10 mouse cellular contexts compared by ENCODE assay signal in the genomic region with DNA sequence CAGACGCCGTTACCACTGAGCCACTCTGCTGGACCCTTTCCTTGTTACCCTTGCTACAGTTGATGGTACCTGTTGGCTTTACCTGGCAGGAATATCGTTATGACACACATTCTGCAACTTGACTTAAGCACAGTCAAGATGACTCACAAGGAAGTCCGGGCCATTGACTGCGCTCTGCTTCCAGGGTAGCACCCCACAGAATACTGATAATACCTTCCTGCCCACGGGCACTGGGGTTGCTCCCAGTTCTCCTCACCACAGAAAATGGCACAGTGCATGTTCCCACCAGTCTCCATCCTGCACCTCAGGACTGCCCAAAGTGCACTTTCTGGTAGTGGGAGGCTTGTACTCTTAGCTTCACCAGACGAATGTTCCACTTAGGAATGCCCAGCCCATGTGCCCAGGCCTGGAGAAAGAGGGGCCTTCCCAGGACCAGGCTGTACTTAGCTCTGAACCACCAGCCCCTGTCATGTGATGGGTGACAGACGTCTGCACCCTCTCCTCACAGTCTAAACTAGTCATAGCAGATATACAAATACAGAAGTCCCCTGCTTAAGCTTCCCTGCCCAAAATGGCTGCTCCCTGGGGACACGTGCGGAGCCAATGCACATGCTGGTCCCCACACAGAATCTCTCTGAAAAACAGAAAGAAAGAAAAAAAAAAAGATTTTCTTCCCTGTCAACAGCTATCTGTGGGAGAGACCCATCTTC. TPM values are rescaled to one million over a fixed set of nuclear protein-coding genes. Genes with fewer than 3 reads are reported as not detected.
DNase-seq lines count a peak whose midpoint lies in the region; ATAC-seq lines count a peak whose summit lies in the region.
"Had no signal": no experiment of that assay in that cellular context is flagged by ENCODE, and none has a peak within 500 bp of the region (broad histone marks: within the 10 kb centered on the region; RNA-seq: fewer than 3 reads in every experiment).

No protein-coding gene starts in this region.

- no peaks in the 10 kb centered on the region for H3K9me3 ChIP-seq in hindbrain, embryonic 10.5 days
- H3K9me3 ChIP-seq in hindbrain, embryonic 12.5 days (replicated peaks): no peaks in the 10 kb centered on the region
- no peaks in the 10 kb centered on the region for H3K9me3 ChIP-seq in lung, embryonic 16.5 days (ENCODE audit: control insufficient read depth, low read length)
- no peaks in the 10 kb centered on the region for H3K9me3 ChIP-seq in heart, embryonic 12.5 days (replicated peaks)

- no peaks in the 10 kb centered on the region for H3K27me3 ChIP-seq in hindbrain, embryonic 10.5 days (ENCODE audit: insufficient read depth, poor library complexity, severe bottlenecking)
- no peaks in the 10 kb centered on the region for H3K27me3 ChIP-seq in hindbrain, embryonic 12.5 days
- no peaks in the 10 kb centered on the region for H3K27me3 ChIP-seq in lung, embryonic 16.5 days (ENCODE audit: control insufficient read depth, insufficient read depth, low read depth, low read length)
- no peaks in the 10 kb centered on the region for H3K27me3 ChIP-seq in heart, embryonic 12.5 days (replicated peaks)

- peaks cover 75% of the 10 kb centered on the region for H3K4me1 ChIP-seq in hindbrain, embryonic 10.5 days (replicated peaks)
- peaks cover 53% of the 10 kb centered on the region for H3K4me1 ChIP-seq in hindbrain, embryonic 12.5 days
- H3K4me1 ChIP-seq in lung, embryonic 16.5 days (replicated peaks; ENCODE audit: control insufficient read depth, insufficient read depth, low read length): peaks cover 59% of the 10 kb centered on the region
- H3K4me1 ChIP-seq in heart, embryonic 12.5 days (replicated peaks): peaks cover 75% of the 10 kb centered on the region

- H3K9ac ChIP-seq in hindbrain, embryonic 12.5 days: no peak overlapping the region
- H3K9ac ChIP-seq in lung, embryonic 16.5 days (ENCODE audit: low read length): peak overlapping the region; percentile 31; the same call in 1 of the 2 replicates
- 0 out of 2 replicates have a peak overlapping the region, but pooled peaks have one; percentile 6 for H3K9ac ChIP-seq in heart, embryonic 12.5 days

- no peaks in the 10 kb centered on the region for H3K36me3 ChIP-seq in hindbrain, embryonic 10.5 days
- H3K36me3 ChIP-seq in hindbrain, embryonic 12.5 days: no peaks in the 10 kb centered on the region
- no peaks in the 10 kb centered on the region for H3K36me3 ChIP-seq in lung, embryonic 16.5 days (ENCODE audit: control insufficient read depth, insufficient read depth, low read length)
- H3K36me3 ChIP-seq in heart, embryonic 12.5 days: no peaks in the 10 kb centered on the region

- peak overlapping the region; percentile 87 for H3K27ac ChIP-seq in hindbrain, embryonic 10.5 days
- no peak overlapping the region for H3K27ac ChIP-seq in hindbrain, embryonic 12.5 days
- H3K27ac ChIP-seq in lung, embryonic 16.5 days (ENCODE audit: low read length): peak overlapping the region; percentile 96
- H3K27ac ChIP-seq in heart, embryonic 12.5 days (ENCODE audit: poor library complexity, severe bottlenecking): peak overlapping the region; percentile 92

- H3K4me3 ChIP-seq in hindbrain, embryonic 10.5 days: no peak overlapping the region
- no peak overlapping the region for H3K4me3 ChIP-seq in hindbrain, embryonic 12.5 days
- no peak overlapping the region for H3K4me3 ChIP-seq in lung, embryonic 16.5 days (ENCODE audit: low read length)
- H3K4me3 ChIP-seq in heart, embryonic 12.5 days: no peak overlapping the region

- no peak; the same call in 1 of the 2 replicates for ATAC-seq in hindbrain, embryonic 12.5 days (ENCODE audit: low FRiP score)
- ATAC-seq in lung, embryonic 16.5 days (ENCODE audit: low read depth): peak; percentile 37; the same call in 1 of the 2 replicates
- peak; percentile 51; the same call in 1 of the 2 replicates for ATAC-seq in heart, embryonic 12.5 days (ENCODE audit: insufficient number of reproducible peaks, low FRiP score)
- peak; percentile 27; the same call in 1 of the 2 replicates for ATAC-seq in neutrophil, adult 5-6 weeks (ENCODE audit: extremely low read depth, insufficient number of reproducible peaks, low FRiP score, poor library complexity, severe bottlenecking)

- WGBS in hindbrain, embryonic 10.5 days: 87% methylated on average over 10 of the region's 10 CpGs
- WGBS in hindbrain, embryonic 12.5 days: 83% methylated on average over 10 of the region's 10 CpGs
- 61% methylated on average over 10 of the region's 10 CpGs for WGBS in lung, embryonic 16.5 days
- WGBS in heart, embryonic 12.5 days: 60% methylated on average over 10 of the region's 10 CpGs

- H3K4me2 ChIP-seq in hindbrain, embryonic 12.5 days (replicated peaks): no peak overlapping the region
- no peak overlapping the region for H3K4me2 ChIP-seq in lung, embryonic 16.5 days (ENCODE audit: low read depth, low read length)
- H3K4me2 ChIP-seq in heart, embryonic 12.5 days: no peak overlapping the region

- no peak for DNase-seq in hindbrain, embryonic 10.5 days (ENCODE audit: low spot score)
- DNase-seq in lung, postnatal 10 days: no peak
- no peak for DNase-seq in T-cell, adult 2 months (ENCODE audit: low spot score)
- DNase-seq in adrenal gland, postnatal 25 days: no peak
- DNase-seq: cerebellum, postnatal 36 days; thymus, postnatal 4 days had no signal

RNA-seq across cellular contexts. Expression of a gene that starts 52.1 kb away (rescaled TPM):
- polyA plus RNA-seq in hindbrain, embryonic 10.5 days (2016; fragmentation: Nextera tagmentation; extraction: Ambion mirVana): 2.7 and 5.2 TPM in 2 replicates
- polyA plus RNA-seq in hindbrain, embryonic 12.5 days (2016; fragmentation: Nextera tagmentation; extraction: Ambion mirVana): 3.4 and 3.5 TPM in 2 replicates
- polyA plus RNA-seq in lung, embryonic 16.5 days (2015; fragmentation: Nextera tagmentation; extraction: Ambion mirVana): 3.3 and 3.7 TPM in 2 replicates
- 3.3 and 3.5 TPM in 2 replicates for polyA plus RNA-seq in heart, embryonic 12.5 days (2016; fragmentation: Nextera tagmentation; extraction: Ambion mirVana)
- total RNA-seq in neutrophil, adult 5-6 weeks (2017): 31.3 and 31.8 TPM in 2 replicates
- total RNA-seq in adrenal gland, postnatal 25 days (2021): 11.1 and 15.0 TPM in 2 replicates
